Mouse (Mus musculus): ENCODE data around the gene Rb1. TPM values are rescaled to one million over a fixed set of nuclear protein-coding genes. Genes with fewer than 3 reads are reported as not detected.

Rb1 gene
- polyA plus RNA-seq, 1 experiment: 2.7 TPM

GRCm38 (mm10) chr14:73162192-73162800 lies 163.3 kb downstream of the Rb1 start:
- TF ChIP-seq CEBPB (IDR thresholded peaks at IDR 0.05; ENCODE audit: low read depth): no peak
- TF ChIP-seq MAX (IDR thresholded peaks at IDR 0.05): no peak
- no peak for TF ChIP-seq CTCF (IDR thresholded peaks at IDR 0.05; ENCODE audit: control insufficient read depth, insufficient read depth, insufficient read length)
- no peak for TF ChIP-seq MYOG (IDR thresholded peaks at IDR 0.05; ENCODE audit: control insufficient read depth, extremely low read depth, insufficient read length)
- Histone ChIP-seq H3K27me3 (ENCODE audit: control insufficient read depth, insufficient read depth, insufficient read length) (no peaks in the 10 kb centered on the region), H3K4me3 (ENCODE audit: insufficient read depth, poor library complexity, severe bottlenecking) (no peak overlapping the region), H3K79me3 (ENCODE audit: low read depth) (no peaks in the 10 kb centered on the region), H3K36me3 (ENCODE audit: control insufficient read depth, insufficient read depth) (no peaks in the 10 kb centered on the region), H3ac (ENCODE audit: control insufficient read depth, insufficient read length, low read depth) (no peak overlapping the region), H3K79me2 (ENCODE audit: control insufficient read depth, insufficient read depth) (no peaks in the 10 kb centered on the region)

DNA sequence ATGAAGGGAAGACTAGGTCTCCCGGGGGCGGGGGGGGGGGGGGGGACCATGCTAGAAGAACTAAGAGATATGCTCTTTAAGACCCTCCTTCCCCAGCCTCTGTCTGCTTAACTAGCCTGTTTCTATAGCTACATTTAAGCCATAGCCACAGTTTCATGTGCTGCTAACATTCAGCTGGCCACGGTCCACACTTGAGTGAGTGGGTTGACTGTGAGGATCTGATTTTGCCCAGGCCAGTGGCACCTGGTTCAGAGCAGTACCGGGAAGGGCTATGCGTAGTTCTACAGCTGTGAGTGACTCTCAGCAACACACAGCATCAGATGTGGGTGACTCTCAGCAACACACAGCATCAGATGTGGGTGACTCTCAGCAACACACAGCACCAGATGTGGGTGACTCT lies 164.3 kb downstream of the Rb1 start:
- H3K79me2 ChIP-seq (ENCODE audit: control insufficient read depth, insufficient read depth): no peaks in the 10 kb centered on the region
- H3K27me3 ChIP-seq (ENCODE audit: control insufficient read depth, insufficient read depth, insufficient read length): no peaks in the 10 kb centered on the region
- H3K79me3 ChIP-seq (ENCODE audit: low read depth): no peaks in the 10 kb centered on the region
- no peak overlapping the region for H3ac ChIP-seq (ENCODE audit: control insufficient read depth, insufficient read length, low read depth)
- H3K4me3 ChIP-seq (ENCODE audit: insufficient read depth, poor library complexity, severe bottlenecking): no peak overlapping the region
- TF ChIP-seq MYOG (IDR thresholded peaks at IDR 0.05; ENCODE audit: control insufficient read depth, extremely low read depth, insufficient read length): no peak
- no peak for TF ChIP-seq USF1 (IDR thresholded peaks at IDR 0.05; ENCODE audit: low read depth)
- no peak for TF ChIP-seq MYOD1 (IDR thresholded peaks at IDR 0.05; ENCODE audit: control insufficient read depth, insufficient read length, low read depth)
- TF ChIP-seq FOSL1 (IDR thresholded peaks at IDR 0.05; ENCODE audit: insufficient read depth, low read length, poor library complexity, severe bottlenecking): no peak
- no peak for TF ChIP-seq CTCF (IDR thresholded peaks at IDR 0.05; ENCODE audit: control insufficient read depth, insufficient read depth, insufficient read length)
- no peak for TF ChIP-seq MAX (IDR thresholded peaks at IDR 0.05)
- no peak for TF ChIP-seq CEBPB (IDR thresholded peaks at IDR 0.05; ENCODE audit: low read depth)
- no peaks in the 10 kb centered on the region for H3K36me3 ChIP-seq (ENCODE audit: control insufficient read depth, insufficient read depth)

DNA sequence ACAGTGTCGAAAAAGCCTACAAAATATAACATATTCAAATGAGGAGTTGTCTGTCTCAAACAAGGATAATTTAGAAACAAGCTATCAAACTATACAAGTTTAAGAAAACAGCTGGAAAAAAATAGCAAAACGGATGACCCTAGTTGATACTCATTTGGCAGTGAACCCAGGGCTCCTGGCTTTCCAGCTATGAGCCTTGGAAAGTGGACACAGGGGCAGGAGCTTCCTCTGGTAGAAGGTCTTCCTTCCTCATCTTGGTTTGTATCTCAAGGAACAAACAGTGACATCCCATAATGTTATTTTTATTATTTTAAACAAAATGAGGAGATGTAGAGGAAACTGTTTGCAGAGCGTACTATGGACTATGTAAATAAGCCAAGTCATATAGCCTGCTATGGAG lies 177.5 kb downstream of the Rb1 start:
- Histone ChIP-seq H3K36me3 (ENCODE audit: control insufficient read depth, insufficient read depth) (no peaks in the 10 kb centered on the region), H3K4me3 (ENCODE audit: insufficient read depth, poor library complexity, severe bottlenecking) (no peak overlapping the region), H3K79me2 (ENCODE audit: control insufficient read depth, insufficient read depth) (peaks cover 29% of the 10 kb centered on the region), H3ac (ENCODE audit: control insufficient read depth, insufficient read length, low read depth) (no peak overlapping the region), H3K27me3 (ENCODE audit: control insufficient read depth, insufficient read depth, insufficient read length) (no peaks in the 10 kb centered on the region), H3K79me3 (ENCODE audit: low read depth) (peaks cover 6% of the 10 kb centered on the region)
- no peak for TF ChIP-seq MYOG (IDR thresholded peaks at IDR 0.05; ENCODE audit: control insufficient read depth, extremely low read depth, insufficient read length)
- no peak for TF ChIP-seq CTCF (IDR thresholded peaks at IDR 0.05; ENCODE audit: control insufficient read depth, insufficient read depth, insufficient read length)
- no peak for TF ChIP-seq CEBPB (IDR thresholded peaks at IDR 0.05; ENCODE audit: low read depth)
- no peak for TF ChIP-seq MAX (IDR thresholded peaks at IDR 0.05)
- TF ChIP-seq MYOD1 (IDR thresholded peaks at IDR 0.05; ENCODE audit: control insufficient read depth, insufficient read length, low read depth): no peak
- TF ChIP-seq FOSL1 (IDR thresholded peaks at IDR 0.05; ENCODE audit: insufficient read depth, low read length, poor library complexity, severe bottlenecking): no peak
- TF ChIP-seq USF1 (IDR thresholded peaks at IDR 0.05; ENCODE audit: low read depth): no peak

GRCm38 (mm10) chr14:73146721-73147120 lies 178.9 kb downstream of the Rb1 start:
- Histone ChIP-seq H3K79me3 (ENCODE audit: low read depth) (peaks cover 6% of the 10 kb centered on the region), H3K27me3 (ENCODE audit: control insufficient read depth, insufficient read depth, insufficient read length) (no peaks in the 10 kb centered on the region), H3K36me3 (ENCODE audit: control insufficient read depth, insufficient read depth) (no peaks in the 10 kb centered on the region), H3ac (ENCODE audit: control insufficient read depth, insufficient read length, low read depth) (no peak overlapping the region), H3K4me3 (ENCODE audit: insufficient read depth, poor library complexity, severe bottlenecking) (no peak overlapping the region), H3K79me2 (ENCODE audit: control insufficient read depth, insufficient read depth) (peaks cover 29% of the 10 kb centered on the region)
- TF ChIP-seq MYOG (IDR thresholded peaks at IDR 0.05; ENCODE audit: control insufficient read depth, extremely low read depth, insufficient read length) (no peak), MAX (IDR thresholded peaks at IDR 0.05) (no peak), USF1 (IDR thresholded peaks at IDR 0.05; ENCODE audit: low read depth) (no peak)

DNA sequence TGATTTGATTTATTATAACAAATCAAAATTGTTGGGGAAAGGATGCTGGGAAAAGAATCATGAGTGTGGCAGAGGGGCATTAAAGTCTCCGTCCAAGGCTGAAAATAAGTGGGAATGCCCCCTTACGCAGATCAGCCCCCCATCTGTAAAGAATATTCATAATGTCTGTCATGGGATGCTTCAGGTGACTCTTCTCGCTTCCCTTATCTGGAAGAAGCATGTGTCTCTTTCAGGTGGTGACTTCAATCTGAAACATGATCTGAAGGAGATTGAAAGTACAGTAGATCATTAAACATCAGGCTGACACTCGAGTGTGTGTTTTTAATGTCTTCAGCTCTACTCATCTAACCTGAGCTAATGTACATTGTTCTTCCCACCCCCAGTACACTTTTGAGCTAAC lies 180.1 kb downstream of the Rb1 start:
- no peak for TF ChIP-seq CEBPB (IDR thresholded peaks at IDR 0.05; ENCODE audit: low read depth)
- no peak for TF ChIP-seq USF1 (IDR thresholded peaks at IDR 0.05; ENCODE audit: low read depth)
- TF ChIP-seq MAX (IDR thresholded peaks at IDR 0.05): no peak
- TF ChIP-seq FOSL1 (IDR thresholded peaks at IDR 0.05; ENCODE audit: insufficient read depth, low read length, poor library complexity, severe bottlenecking): no peak
- no peak for TF ChIP-seq CTCF (IDR thresholded peaks at IDR 0.05; ENCODE audit: control insufficient read depth, insufficient read depth, insufficient read length)
- no peak for TF ChIP-seq MYOD1 (IDR thresholded peaks at IDR 0.05; ENCODE audit: control insufficient read depth, insufficient read length, low read depth)
- no peak for TF ChIP-seq MYOG (IDR thresholded peaks at IDR 0.05; ENCODE audit: control insufficient read depth, extremely low read depth, insufficient read length)
- Histone ChIP-seq H3K79me3 (ENCODE audit: low read depth) (peaks cover 6% of the 10 kb centered on the region), H3K36me3 (ENCODE audit: control insufficient read depth, insufficient read depth) (no peaks in the 10 kb centered on the region), H3K4me3 (ENCODE audit: insufficient read depth, poor library complexity, severe bottlenecking) (no peak overlapping the region), H3K27me3 (ENCODE audit: control insufficient read depth, insufficient read depth, insufficient read length) (no peaks in the 10 kb centered on the region), H3K79me2 (ENCODE audit: control insufficient read depth, insufficient read depth) (peaks cover 29% of the 10 kb centered on the region), H3ac (ENCODE audit: control insufficient read depth, insufficient read length, low read depth) (no peak overlapping the region)

DNA sequence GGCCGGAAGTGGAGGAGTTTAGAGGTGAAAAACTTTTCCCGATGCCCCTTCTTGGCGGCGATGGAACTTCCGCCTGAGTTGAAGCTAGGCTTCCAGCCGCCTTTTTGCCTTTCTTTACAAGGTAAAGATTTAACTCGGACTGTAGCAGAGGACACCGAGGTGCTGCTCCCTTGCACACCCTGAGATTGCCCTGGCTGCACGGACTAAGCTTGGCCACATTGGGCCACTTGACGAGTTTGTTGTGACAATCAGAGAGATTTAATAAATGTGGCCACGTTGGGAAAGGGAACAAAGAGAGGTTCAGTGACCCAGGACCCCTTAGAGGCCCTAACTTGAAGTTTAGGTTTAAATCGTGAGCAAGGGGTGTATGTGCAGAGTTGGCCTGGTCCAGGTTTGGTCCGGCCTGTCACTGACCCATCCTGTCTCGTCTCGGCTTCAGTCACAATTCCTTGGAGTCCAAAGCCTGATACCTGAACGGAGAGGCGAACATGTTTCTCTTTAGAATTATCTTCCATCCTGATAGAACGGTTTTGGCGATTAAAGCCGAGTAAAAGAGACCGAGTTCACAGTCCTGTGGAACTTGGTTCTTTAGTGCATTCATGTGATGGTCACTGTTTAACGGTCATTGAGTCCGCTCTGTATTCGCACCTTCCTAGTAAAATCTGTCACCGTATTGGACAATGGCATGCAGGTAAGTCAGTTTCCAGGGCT lies 181.8 kb downstream of the Rb1 start:
- H3K4me3 ChIP-seq (ENCODE audit: insufficient read depth, poor library complexity, severe bottlenecking): peak overlapping the region; percentile 58
- H3K27me3 ChIP-seq (ENCODE audit: control insufficient read depth, insufficient read depth, insufficient read length): no peaks in the 10 kb centered on the region
- no peaks in the 10 kb centered on the region for H3K36me3 ChIP-seq (ENCODE audit: control insufficient read depth, insufficient read depth)
- peak overlapping the region; percentile 92 for H3ac ChIP-seq (ENCODE audit: control insufficient read depth, insufficient read length, low read depth)
- peaks cover 6% of the 10 kb centered on the region for H3K79me3 ChIP-seq (ENCODE audit: low read depth)
- TF ChIP-seq CEBPB (IDR thresholded peaks at IDR 0.05; ENCODE audit: low read depth): no peak
- TF ChIP-seq CTCF (IDR thresholded peaks at IDR 0.05; ENCODE audit: control insufficient read depth, insufficient read depth, insufficient read length): no peak
- TF ChIP-seq MYOG (IDR thresholded peaks at IDR 0.05; ENCODE audit: control insufficient read depth, extremely low read depth, insufficient read length): no peak
- TF ChIP-seq USF1 (IDR thresholded peaks at IDR 0.05; ENCODE audit: low read depth): no peak
- peaks cover 29% of the 10 kb centered on the region for H3K79me2 ChIP-seq (ENCODE audit: control insufficient read depth, insufficient read depth)

All from C2C12 (cell line).